Mouse (Mus musculus): Measurements from ENCODE around the gene Col25a1. TPM values are rescaled to one million over a fixed set of nuclear protein-coding genes. Genes with fewer than 3 reads are reported as not detected.

Col25a1 gene
- total RNA-seq, 1 experiment from 2014 or later, result 0.15 TPM

GRCm38 (mm10) chr3:130541541-130541940 is 410.2 kb downstream of the Col25a1 start:
- ATAC-seq (replicated peaks in 1 of 2; ENCODE audit: insufficient read depth in 1 of 2, low FRiP score in 2 of 2, low TSS enrichment in 1 of 2, low read depth in 1 of 2, poor library complexity in 2 of 2, severe bottlenecking in 2 of 2), result no peak

DNA sequence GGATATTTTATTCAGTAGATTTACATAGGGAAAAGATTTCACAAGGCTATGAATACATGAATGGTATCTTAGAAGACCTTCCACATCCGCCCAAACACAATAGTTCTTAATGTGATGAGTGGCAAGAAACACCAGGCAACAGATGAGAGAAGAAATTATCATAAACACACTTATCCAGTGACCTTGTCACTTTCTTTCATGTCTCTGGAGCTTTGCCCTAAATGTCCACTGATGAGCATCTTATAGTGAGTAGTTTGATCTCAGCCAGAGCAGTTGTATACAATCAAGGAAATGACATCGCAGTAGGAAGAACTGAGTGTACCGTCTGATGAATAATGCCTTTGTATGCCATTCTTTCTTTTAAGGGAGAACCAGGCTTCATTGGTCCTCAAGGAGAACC is 414.7 kb downstream of the Col25a1 start:
- no peak for ATAC-seq (replicated peaks in 1 of 2; ENCODE audit: insufficient read depth in 1 of 2, low FRiP score in 2 of 2, low TSS enrichment in 1 of 2, low read depth in 1 of 2, poor library complexity in 2 of 2, severe bottlenecking in 2 of 2)

DNA sequence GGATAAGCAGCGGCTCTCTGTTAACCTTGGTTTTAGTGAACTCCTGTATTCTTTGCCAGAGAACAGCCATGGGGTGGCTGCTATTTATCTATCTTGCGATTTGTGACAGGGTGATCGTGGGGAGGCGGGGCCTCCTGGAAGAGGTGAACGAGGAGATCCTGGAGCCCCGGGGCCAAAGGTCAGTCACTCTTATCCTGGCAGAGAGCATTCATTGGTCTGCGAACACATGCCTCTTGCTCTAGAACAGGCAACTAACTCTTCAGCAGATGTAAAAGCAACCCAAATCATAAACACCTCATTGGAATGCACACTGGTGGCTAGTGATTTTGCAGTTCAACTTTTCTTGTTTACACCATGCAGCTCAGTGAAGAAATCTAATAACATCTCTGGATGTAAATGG is 417.8 kb downstream of the Col25a1 start:
- no peak for ATAC-seq (replicated peaks in 1 of 2; ENCODE audit: insufficient read depth in 1 of 2, low FRiP score in 2 of 2, low TSS enrichment in 1 of 2, low read depth in 1 of 2, poor library complexity in 2 of 2, severe bottlenecking in 2 of 2)

DNA sequence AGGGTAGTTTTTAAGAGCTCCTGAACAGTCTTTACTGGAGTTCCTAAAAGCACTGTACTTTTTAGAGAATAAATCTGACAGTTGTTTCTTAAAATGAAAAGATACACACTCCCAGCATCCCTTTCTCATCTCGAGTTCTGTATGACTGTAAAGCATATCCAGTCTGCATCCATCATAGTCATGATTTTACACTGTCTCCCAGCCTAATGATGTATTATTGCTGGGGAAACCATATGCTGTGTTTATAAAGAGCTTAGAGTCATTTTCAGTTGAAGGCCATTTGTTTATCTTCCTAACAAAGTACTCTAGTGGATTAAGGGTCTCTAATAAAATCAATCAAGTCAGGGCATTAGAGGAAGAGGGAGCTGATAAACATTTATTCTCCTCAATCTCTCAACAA is 425.0 kb downstream of the Col25a1 start:
- no peak for ATAC-seq (replicated peaks in 1 of 2; ENCODE audit: insufficient read depth in 1 of 2, low FRiP score in 2 of 2, low TSS enrichment in 1 of 2, low read depth in 1 of 2, poor library complexity in 2 of 2, severe bottlenecking in 2 of 2)

DNA sequence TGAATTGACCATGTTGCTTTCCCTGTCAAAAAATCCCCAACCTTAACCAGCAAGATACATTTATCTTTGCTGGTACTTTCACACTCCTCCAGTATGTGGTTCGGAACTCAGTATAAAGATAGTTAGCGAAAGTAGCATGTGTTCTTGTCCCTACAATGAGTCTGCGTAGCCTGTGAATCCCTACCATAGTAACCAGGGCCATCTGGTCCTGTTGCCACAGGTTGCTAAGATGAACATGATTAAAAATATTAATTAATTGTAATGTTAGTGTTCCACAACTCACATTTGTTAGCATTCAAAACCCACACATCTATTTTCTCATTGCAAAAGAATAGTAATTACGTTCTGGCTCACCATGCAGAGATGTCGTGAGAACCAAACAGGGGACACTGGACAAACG is 434.3 kb downstream of the Col25a1 start:
- ATAC-seq (replicated peaks in 1 of 2; ENCODE audit: insufficient read depth in 1 of 2, low FRiP score in 2 of 2, low TSS enrichment in 1 of 2, low read depth in 1 of 2, poor library complexity in 2 of 2, severe bottlenecking in 2 of 2), result no peak

GRCm38 (mm10) chr3:130568331-130569095 is 437.2 kb downstream of the Col25a1 start:
- ATAC-seq (replicated peaks in 1 of 2; ENCODE audit: insufficient read depth in 1 of 2, low FRiP score in 2 of 2, low TSS enrichment in 1 of 2, low read depth in 1 of 2, poor library complexity in 2 of 2, severe bottlenecking in 2 of 2), result no peak

GRCm38 (mm10) chr3:130573243-130573642 is 441.9 kb downstream of the Col25a1 start:
- no peak for ATAC-seq (replicated peaks in 1 of 2; ENCODE audit: insufficient read depth in 1 of 2, low FRiP score in 2 of 2, low TSS enrichment in 1 of 2, low read depth in 1 of 2, poor library complexity in 2 of 2, severe bottlenecking in 2 of 2)

- ATAC-seq (replicated peaks in 1 of 2; ENCODE audit: insufficient read depth in 1 of 2, low FRiP score in 2 of 2, low TSS enrichment in 1 of 2, low read depth in 1 of 2, poor library complexity in 2 of 2, severe bottlenecking in 2 of 2), result peak; percentile 65 to 71; a peak in 2 of 4 replicates
These were observed 443.4 kb downstream of the Col25a1 start for GRCm38 (mm10) chr3:130574652-130575051.

DNA sequence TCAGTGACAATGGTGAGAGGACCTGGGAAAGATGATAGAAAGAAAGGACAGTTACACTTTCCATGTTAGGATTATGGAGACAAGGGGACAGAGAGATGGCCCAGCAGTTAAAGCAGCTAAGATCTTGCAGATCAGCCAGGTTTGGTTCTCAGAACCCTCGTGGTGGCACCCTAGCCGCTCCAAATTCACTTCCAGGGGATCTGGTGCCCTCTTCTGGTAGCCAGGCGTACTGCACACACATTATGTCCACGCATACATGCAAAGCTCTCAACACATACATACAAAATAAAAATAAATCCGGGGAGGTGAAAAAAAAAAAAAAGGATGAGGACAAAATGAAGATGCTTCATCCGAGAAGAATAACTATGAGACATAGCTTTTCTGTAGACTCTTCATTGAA is 445.4 kb downstream of the Col25a1 start:
- no peak for ATAC-seq (replicated peaks in 1 of 2; ENCODE audit: insufficient read depth in 1 of 2, low FRiP score in 2 of 2, low TSS enrichment in 1 of 2, low read depth in 1 of 2, poor library complexity in 2 of 2, severe bottlenecking in 2 of 2)

DNA sequence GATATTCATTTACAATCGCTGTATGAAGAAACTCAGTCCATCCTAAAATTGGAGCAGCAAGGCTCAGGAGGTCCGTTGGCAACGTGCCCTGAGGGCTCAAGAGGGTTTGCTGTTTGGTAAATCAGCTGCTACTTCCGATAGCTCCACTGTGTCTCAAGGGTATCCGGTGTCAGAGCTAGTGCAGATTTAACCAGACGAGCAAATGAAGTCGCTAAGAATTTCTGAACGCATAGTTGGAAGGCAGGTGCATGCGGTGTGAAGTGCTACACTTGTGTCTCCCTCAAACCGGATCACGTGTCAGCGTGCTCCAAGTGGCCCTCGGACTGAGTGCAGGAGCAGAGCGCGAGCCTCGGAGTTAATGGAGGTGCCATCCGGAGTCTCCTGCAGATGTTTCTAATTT is 448.2 kb downstream of the Col25a1 start:
- no peak for ATAC-seq (replicated peaks in 1 of 2; ENCODE audit: insufficient read depth in 1 of 2, low FRiP score in 2 of 2, low TSS enrichment in 1 of 2, low read depth in 1 of 2, poor library complexity in 2 of 2, severe bottlenecking in 2 of 2)

DNA sequence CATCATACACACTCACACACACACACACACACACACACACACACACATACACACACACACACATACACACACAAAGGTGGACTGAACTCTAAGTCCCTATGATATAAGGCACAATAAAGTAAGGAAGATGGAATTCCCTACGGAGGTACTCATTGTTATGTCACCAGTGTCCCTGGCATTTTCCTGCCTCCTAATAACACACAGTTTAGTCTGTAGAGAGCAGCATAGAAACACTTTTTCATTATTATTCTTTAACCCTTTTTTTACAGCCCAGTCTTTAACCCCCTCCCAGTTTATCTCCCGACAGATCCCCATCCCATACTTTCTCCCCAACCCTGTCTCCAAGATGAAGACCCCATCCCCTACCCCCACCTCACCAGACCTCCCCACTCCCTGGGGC is 450.3 kb downstream of the Col25a1 start:
- no peak for ATAC-seq (replicated peaks in 1 of 2; ENCODE audit: insufficient read depth in 1 of 2, low FRiP score in 2 of 2, low TSS enrichment in 1 of 2, low read depth in 1 of 2, poor library complexity in 2 of 2, severe bottlenecking in 2 of 2)

- no peak for ATAC-seq (replicated peaks in 1 of 2; ENCODE audit: insufficient read depth in 1 of 2, low FRiP score in 2 of 2, low TSS enrichment in 1 of 2, low read depth in 1 of 2, poor library complexity in 2 of 2, severe bottlenecking in 2 of 2)
These were observed 451.8 kb downstream of the Col25a1 start for GRCm38 (mm10) chr3:130582903-130583664.

- no peak for ATAC-seq (replicated peaks in 1 of 2; ENCODE audit: insufficient read depth in 1 of 2, low FRiP score in 2 of 2, low TSS enrichment in 1 of 2, low read depth in 1 of 2, poor library complexity in 2 of 2, severe bottlenecking in 2 of 2)
These were observed 452.7 kb downstream of the Col25a1 start for GRCm38 (mm10) chr3:130584007-130584406.

DNA sequence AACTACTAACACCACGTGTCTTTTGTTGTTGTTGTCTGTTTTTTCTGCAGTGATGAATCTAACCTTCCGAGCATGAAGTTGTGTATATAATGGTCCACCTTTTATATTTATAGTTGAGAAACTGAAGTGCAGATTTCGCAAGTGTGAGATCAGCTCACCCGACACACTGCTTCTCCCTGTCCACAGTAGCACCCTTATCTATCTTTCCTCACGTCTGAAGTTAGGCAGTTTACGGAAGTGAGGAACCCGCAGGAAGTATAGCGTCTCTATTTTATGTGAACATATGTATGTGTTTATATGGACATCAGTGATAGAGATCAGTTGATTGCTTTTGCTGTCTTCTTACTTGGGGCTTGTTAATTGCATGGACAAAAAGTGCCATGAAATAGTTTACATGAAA is 463.7 kb downstream of the Col25a1 start:
- no peak for ATAC-seq (replicated peaks in 1 of 2; ENCODE audit: insufficient read depth in 1 of 2, low FRiP score in 2 of 2, low TSS enrichment in 1 of 2, low read depth in 1 of 2, poor library complexity in 2 of 2, severe bottlenecking in 2 of 2)

DNA sequence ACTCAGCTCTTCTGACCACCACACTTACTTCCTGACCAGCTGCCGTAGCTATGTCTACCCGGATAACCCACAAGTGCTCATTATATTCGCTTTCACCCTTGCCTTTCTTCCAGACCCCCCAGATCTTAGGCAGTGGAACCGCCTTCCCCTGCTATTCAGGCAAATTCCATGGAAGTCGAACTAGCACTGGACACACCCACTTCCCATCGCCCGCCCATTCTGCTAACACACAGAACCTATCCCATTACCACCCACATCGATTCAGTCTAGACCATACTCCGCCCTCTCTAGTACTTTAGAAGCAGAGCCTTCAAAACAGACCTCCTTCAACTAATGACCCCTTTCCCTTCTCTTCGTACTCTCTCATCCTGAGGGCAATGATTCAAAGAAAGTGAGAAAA is 470.2 kb downstream of the Col25a1 start:
- ATAC-seq (replicated peaks in 1 of 2; ENCODE audit: insufficient read depth in 1 of 2, low FRiP score in 2 of 2, low TSS enrichment in 1 of 2, low read depth in 1 of 2, poor library complexity in 2 of 2, severe bottlenecking in 2 of 2), result no peak

GRCm38 (mm10) chr3:130607924-130608323 is 476.6 kb downstream of the Col25a1 start:
- no peak for ATAC-seq (replicated peaks in 1 of 2; ENCODE audit: insufficient read depth in 1 of 2, low FRiP score in 2 of 2, low TSS enrichment in 1 of 2, low read depth in 1 of 2, poor library complexity in 2 of 2, severe bottlenecking in 2 of 2)

- ATAC-seq (replicated peaks in 1 of 2; ENCODE audit: insufficient read depth in 1 of 2, low FRiP score in 2 of 2, low TSS enrichment in 1 of 2, low read depth in 1 of 2, poor library complexity in 2 of 2, severe bottlenecking in 2 of 2), result no peak
These were observed 483.1 kb downstream of the Col25a1 start for GRCm38 (mm10) chr3:130614444-130614843.

- ATAC-seq (replicated peaks in 1 of 2; ENCODE audit: insufficient read depth in 1 of 2, low FRiP score in 2 of 2, low TSS enrichment in 1 of 2, low read depth in 1 of 2, poor library complexity in 2 of 2, severe bottlenecking in 2 of 2), result no peak
These were observed 484.3 kb downstream of the Col25a1 start for GRCm38 (mm10) chr3:130615625-130616024.

Data from hematopoietic stem cell, adult 5-6 weeks (primary cell).